Mouse (Mus musculus) cortical plate, adult 2 months (tissue): ENCODE data around the gene Lix1l.

Experiments used
- CTCF ChIP-seq: fragments of 200-500 bp; IDR thresholded peaks from 2 replicates; pipeline ENCODE4 v1.5.1; 2011; ENCODE audit warnings: mild to moderate bottlenecking, control low read depth, low read length; ENCODE audit not compliant: insufficient read depth; ENCODE audit errors: extremely low read depth
- POLR2A ChIP-seq: fragments of 200-500 bp; IDR thresholded peaks from 2 replicates; pipeline ENCODE4 v1.6.1; 2011; ENCODE audit warnings: mild to moderate bottlenecking, low read length, control low read depth; ENCODE audit not compliant: insufficient read depth; ENCODE audit errors: extremely low read depth

DNA sequence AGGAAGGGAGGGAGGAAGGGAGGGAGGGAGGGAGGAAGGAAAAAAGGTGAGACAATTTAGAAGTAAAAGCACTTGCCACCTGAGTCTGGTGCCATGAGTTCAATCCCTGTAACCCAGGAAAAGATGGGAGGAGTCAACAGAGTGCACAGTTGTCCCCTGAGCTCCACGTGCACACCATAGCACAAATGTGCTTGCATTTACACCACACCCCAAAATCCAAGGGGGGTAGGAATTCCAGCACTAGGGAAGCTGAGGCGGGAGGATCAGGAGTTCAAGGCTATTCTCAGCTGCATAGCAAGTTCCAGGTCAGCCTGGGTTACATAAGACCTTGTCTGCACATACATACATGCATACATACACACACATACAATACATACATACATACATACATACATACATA, 29.6 kb upstream of the Lix1l start:
- TF ChIP-seq CTCF (no peak), POLR2A (no peak)
